Mouse (Mus musculus) liver, adult 2 months (tissue): Measurements from ENCODE around the gene L3hypdh.

Experiments
- CTCF ChIP-seq: fragments of 200-500 bp; IDR thresholded peaks from 2 replicates; pipeline ENCODE4 v1.5.1; 2011; ENCODE audit warnings: low read depth, low read length, control low read depth
- POLR2A ChIP-seq: fragments of 200-500 bp; IDR thresholded peaks from 2 replicates; pipeline ENCODE4 v1.6.1; 2011; ENCODE audit warnings: low read length, control low read depth; ENCODE audit not compliant: insufficient read depth; ENCODE audit errors: extremely low read depth

- TF ChIP-seq CTCF (no peak), POLR2A (no peak)
Measured at GRCm38 (mm10) chr12:72082370-72082769, 2.9 kb downstream of the L3hypdh start.
